Mouse (Mus musculus) monocyte, adult 5-6 weeks (primary cell): ENCODE data around the gene Riok2. TPM values are rescaled to one million over a fixed set of nuclear protein-coding genes. Genes with fewer than 3 reads are reported as not detected.

Source experiments
- total RNA-seq: library from RNA; stranded (forward); fragments of 200-1000, 200-491, 200-594 nt; gene quantifications from 3 replicates; pipeline ENCODE4 v1.2.3, GENCODE M21; 2017

The Riok2 gene
- total RNA-seq, 1 experiment from 2014 or later: 21.4 TPM

Other genes starting within 250 kb of the Riok2 start
- not detected in 3 replicates for gene Lix1, start 28.4 kb downstream of the Riok2 start, total RNA-seq